Mouse (Mus musculus) G1E (cell line): ENCODE results near the gene Klf11. TPM values are rescaled to one million over a fixed set of nuclear protein-coding genes. Genes with fewer than 3 reads are reported as not detected.

Experiments
- ATAC-seq: 2 replicates; pipeline ENCODE4 v1.8.0; 2016; ENCODE audit warnings: mild to moderate bottlenecking; ENCODE audit not compliant: insufficient number of reproducible peaks, poor library complexity, low FRiP score, severe bottlenecking; ENCODE audit errors: extremely low read depth
- DNase-seq: peaks from one replicate; pipeline ENCODE4 v3.0.0; 2012; ENCODE audit warnings: low spot score
- H3K27me3 ChIP-seq: 2 replicates; pipeline ENCODE4 v1.6.1; 2012; ENCODE audit warnings: mild to moderate bottlenecking, low read length, inconsistent platforms; ENCODE audit not compliant: insufficient read depth
- H3K36me3 ChIP-seq: replicated peaks from 2 replicates; pipeline ENCODE3; 2012; ENCODE audit warnings: mild to moderate bottlenecking, inconsistent platforms
- H3K4me1 ChIP-seq: 2 replicates; pipeline ENCODE4 v1.6.1; 2012; ENCODE audit warnings: low read depth, low read length, inconsistent platforms, mixed read lengths; ENCODE audit not compliant: insufficient read depth
- H3K4me3 ChIP-seq: 2 replicates; pipeline ENCODE4 v1.5.1; 2012; ENCODE audit warnings: low read depth, mild to moderate bottlenecking, inconsistent platforms, low read length, moderate library complexity, mixed read lengths
- H3K9me3 ChIP-seq: replicated peaks from 2 replicates; pipeline ENCODE4 v1.6.1; 2012; ENCODE audit warnings: inconsistent platforms
- CTCF ChIP-seq: IDR thresholded peaks from 2 replicates; pipeline ENCODE4 v1.5.1; 2012; ENCODE audit warnings: low read depth, low read length, inconsistent platforms, mixed read lengths
- GATA1 ChIP-seq: IDR thresholded peaks from 2 replicates; pipeline ENCODE4 v1.6.1; 2012; ENCODE audit warnings: borderline replicate concordance, low read length, inconsistent platforms, mixed read lengths
- GATA2 ChIP-seq: IDR thresholded peaks from 2 replicates; pipeline ENCODE4 v1.6.1; 2012; ENCODE audit warnings: low read depth, low read length, inconsistent platforms, borderline replicate concordance
- POLR2AphosphoS5 ChIP-seq: IDR thresholded peaks from 2 replicates; pipeline ENCODE4 v1.6.1; 2012; ENCODE audit warnings: low read depth, low read length, inconsistent platforms; ENCODE audit not compliant: insufficient replicate concordance
- TAL1 ChIP-seq: conservative IDR thresholded peaks from 2 replicates; pipeline ENCODE4 v1.6.1; 2012; ENCODE audit warnings: low read depth, low read length, inconsistent platforms, mixed read lengths
- polyA plus RNA-seq: library from polyadenylated mRNA; stranded (reverse); fragments of >175 nt; gene quantifications from 2 replicates; pipeline ENCODE4 v1.2.3, GENCODE M21; 2012
- total RNA-seq, 2 experiments: library from RNA; stranded (forward) in 1 of 2; stranded (reverse) in 1 of 2; fragments of 200-1000 nt in 1 of 2; fragments of >200 nt in 1 of 2; fragmentation: Nextera tagmentation in 1 of 2; gene quantifications; 2 replicates each; pipeline ENCODE4 v1.2.3; 2014 to 2017

The Klf11 gene
- total and polyA plus RNA-seq, 3 experiments: 7.0 to 17.4 (median 16.0) TPM

GRCm38 (mm10) chr12:24683461-24683860, 32.4 kb downstream of the Klf11 start:
- ATAC-seq: no peak
- no peak overlapping the region for H3K4me3 ChIP-seq
- peaks cover 77% of the 10 kb centered on the region for H3K27me3 ChIP-seq

GRCm38 (mm10) chr12:24686038-24686695, 35.1 kb downstream of the Klf11 start:
- no peaks in the 10 kb centered on the region for H3K36me3 ChIP-seq
- ATAC-seq (no peak), DNase-seq (no peak)
- peaks cover 16% of the 10 kb centered on the region for H3K4me1 ChIP-seq
- H3K27me3 ChIP-seq: peaks cover 62% of the 10 kb centered on the region
- no peaks in the 10 kb centered on the region for H3K9me3 ChIP-seq
- no peak overlapping the region for H3K4me3 ChIP-seq
- TF ChIP-seq GATA1 (no peak), GATA2 (no peak), CTCF (no peak), POLR2AphosphoS5 (no peak), TAL1 (no peak)

More at GRCm38 (mm10) chr12:24683461-24683860, 32.4 kb downstream of the Klf11 start:
- Histone ChIP-seq H3K9me3 (no peaks in the 10 kb centered on the region), H3K36me3 (no peaks in the 10 kb centered on the region), H3K4me1 (peaks cover 23% of the 10 kb centered on the region)
- TF ChIP-seq GATA2: no peak
- TF ChIP-seq GATA1: no peak
- TF ChIP-seq TAL1: no peak
- TF ChIP-seq POLR2AphosphoS5: no peak
- TF ChIP-seq CTCF: no peak
- DNase-seq: no peak

GRCm38 (mm10) chr12:24686696-24687346, 35.7 kb downstream of the Klf11 start:
- H3K27me3 ChIP-seq: peaks cover 59% of the 10 kb centered on the region
- DNase-seq (no peak), ATAC-seq (no peak)
- no peaks in the 10 kb centered on the region for H3K36me3 ChIP-seq
- no peak overlapping the region for H3K4me3 ChIP-seq
- no peaks in the 10 kb centered on the region for H3K9me3 ChIP-seq
- peaks cover 12% of the 10 kb centered on the region for H3K4me1 ChIP-seq
- TF ChIP-seq GATA1 (no peak), POLR2AphosphoS5 (no peak), GATA2 (no peak)

GRCm38 (mm10) chr12:24690351-24690750, 39.3 kb downstream of the Klf11 start:
- DNase-seq (no peak), ATAC-seq (no peak)
- H3K9me3 ChIP-seq: no peaks in the 10 kb centered on the region
- H3K27me3 ChIP-seq: peaks cover 33% of the 10 kb centered on the region
- TF ChIP-seq TAL1 (no peak), GATA1 (no peak), POLR2AphosphoS5 (no peak), GATA2 (no peak), CTCF (no peak)
- H3K4me1 ChIP-seq: peaks cover 8% of the 10 kb centered on the region
- H3K36me3 ChIP-seq: no peaks in the 10 kb centered on the region
- no peak overlapping the region for H3K4me3 ChIP-seq

- Histone ChIP-seq H3K4me3 (peak overlapping the region; percentile 5; the same call in 1 of the 2 replicates), H3K27me3 (peaks cover 15% of the 10 kb centered on the region), H3K36me3 (no peaks in the 10 kb centered on the region), H3K4me1 (peaks cover 26% of the 10 kb centered on the region), H3K9me3 (no peaks in the 10 kb centered on the region)
- DNase-seq: peak; percentile 75
- peak; percentile 74 for ATAC-seq
- TF ChIP-seq CTCF (peak; percentile 87), GATA1 (no peak)
Measured at GRCm38 (mm10) chr12:24696500-24697483, 45.7 kb downstream of the Klf11 start.

GRCm38 (mm10) chr12:24697484-24698204, 46.6 kb downstream of the Klf11 start:
- ATAC-seq: peak; percentile 23; the same call in 1 of the 2 replicates
- no peaks in the 10 kb centered on the region for H3K9me3 ChIP-seq
- no peak for DNase-seq
- peaks cover 30% of the 10 kb centered on the region for H3K4me1 ChIP-seq
- TF ChIP-seq GATA1 (no peak), CTCF (peak; percentile 34; the same call in 1 of the 2 replicates)
- H3K27me3 ChIP-seq: peaks cover 14% of the 10 kb centered on the region
- H3K4me3 ChIP-seq: peak overlapping the region; percentile 5; the same call in 1 of the 2 replicates
- peaks cover 4% of the 10 kb centered on the region for H3K36me3 ChIP-seq
